Mouse (Mus musculus): ENCODE results near the gene Cdpf1. TPM values are rescaled to one million over a fixed set of nuclear protein-coding genes. Genes with fewer than 3 reads are reported as not detected.

Gene Cdpf1
- 10 to 100 TPM; 19.9 to 22.6 TPM for total RNA-seq (2021)

GRCm38 (mm10) chr15:85811535-85812277 lies at the start of gene Cdpf1:
Gene Cdpf1 (minus strand): TSS chr15:85811697.
- intact Hi-C loops (cut with DNase I) = no loop called here
- DNase-seq = peak; percentile 99

GRCm38 (mm10) chr15:85859490-85860031 lies 48.1 kb upstream of the Cdpf1 start, which contains the start of gene Gtse1:
Gene Gtse1 (plus strand): TSS chr15:85859745.
- DNase-seq = peak; percentile 95
- intact Hi-C loops (cut with DNase I) = no loop called here

- DNase-seq = peak; percentile 18
- intact Hi-C loops (cut with DNase I) = no loop called here
Observed at GRCm38 (mm10) chr15:85858980-85859489, 47.5 kb upstream of the Cdpf1 start.

- intact Hi-C loops (cut with DNase I) = no loop called here
- DNase-seq = peak; percentile 48
Observed at GRCm38 (mm10) chr15:85851656-85852392, 40.3 kb upstream of the Cdpf1 start.

- intact Hi-C loops (cut with DNase I) = no loop called here
- DNase-seq = no peak
Observed at GRCm38 (mm10) chr15:85845071-85845470, 33.6 kb upstream of the Cdpf1 start.

- intact Hi-C loops (cut with DNase I) = no loop called here
- DNase-seq = no peak
Observed at GRCm38 (mm10) chr15:85841796-85842360, 30.4 kb upstream of the Cdpf1 start.

- peak; percentile 43 for DNase-seq
- intact Hi-C loops (cut with DNase I) = no loop called here
Observed at GRCm38 (mm10) chr15:85840983-85841382, 29.5 kb upstream of the Cdpf1 start.

- intact Hi-C loops (cut with DNase I) = no loop called here
- no peak for DNase-seq
Observed at GRCm38 (mm10) chr15:85836887-85837286, 25.4 kb upstream of the Cdpf1 start.

- no peak for DNase-seq
- intact Hi-C loops (cut with DNase I) = no loop called here
Observed at GRCm38 (mm10) chr15:85835335-85835734, 23.8 kb upstream of the Cdpf1 start.

- DNase-seq = no peak
- intact Hi-C loops (cut with DNase I) = no loop called here
Observed at GRCm38 (mm10) chr15:85832599-85832998, 21.1 kb upstream of the Cdpf1 start.

GRCm38 (mm10) chr15:85831954-85832590 lies 20.6 kb upstream of the Cdpf1 start, which contains the start of gene Ttc38:
Gene Ttc38 (plus strand): TSS chr15:85832306.
- peak; percentile 78 for DNase-seq
- intact Hi-C loops (cut with DNase I) = no loop called here

GRCm38 (mm10) chr15:85829470-85829869 lies 18.0 kb upstream of the Cdpf1 start:
- DNase-seq = no peak
- intact Hi-C loops (cut with DNase I) = no loop called here

- no peak for DNase-seq
- intact Hi-C loops (cut with DNase I) = no loop called here
Observed at GRCm38 (mm10) chr15:85828071-85828470, 16.6 kb upstream of the Cdpf1 start.

- intact Hi-C loops (cut with DNase I) = no loop called here
- no peak for DNase-seq
Observed at GRCm38 (mm10) chr15:85826676-85827075, 15.2 kb upstream of the Cdpf1 start.

GRCm38 (mm10) chr15:85822011-85822359 lies 10.5 kb upstream of the Cdpf1 start:
- intact Hi-C loops (cut with DNase I) = no loop called here
- DNase-seq = no peak

GRCm38 (mm10) chr15:85821203-85822010 lies 9.9 kb upstream of the Cdpf1 start, which contains the start of gene Pkdrej:
Gene Pkdrej (minus strand): TSS chr15:85821734.
- intact Hi-C loops (cut with DNase I) = no loop called here
- peak; percentile 31 for DNase-seq

GRCm38 (mm10) chr15:85813428-85813827 lies 1.9 kb upstream of the Cdpf1 start:
- intact Hi-C loops (cut with DNase I) = no loop called here

GRCm38 (mm10) chr15:85810806-85811521 lies 533 bp downstream of the Cdpf1 start:
- intact Hi-C loops (cut with DNase I) = no loop called here

More at GRCm38 (mm10) chr15:85813428-85813827, 1.9 kb upstream of the Cdpf1 start:
- no peak for DNase-seq

GRCm38 (mm10) chr15:85810462-85810805 lies 1.1 kb downstream of the Cdpf1 start:
- no peak for DNase-seq
- intact Hi-C loops (cut with DNase I) = no loop called here

More at GRCm38 (mm10) chr15:85810806-85811521, 533 bp downstream of the Cdpf1 start:
- peak; percentile 27 for DNase-seq

Data from left cerebral cortex, postnatal 4 days (tissue).